Mouse (Mus musculus) liver, postnatal 0 days (tissue): ENCODE results near the gene Lef1.

Source experiments
- CTCF ChIP-seq: sonication (generic); IDR thresholded peaks from 2 replicates; pipeline ENCODE4 v1.5.1; 2016; ENCODE audit warnings: antibody characterized with exemption, low read depth
- EP300 ChIP-seq: IDR thresholded peaks from 2 replicates; pipeline ENCODE4 v1.6.1; 2016; ENCODE audit warnings: antibody characterized with exemption, low read depth, mild to moderate bottlenecking

DNA sequence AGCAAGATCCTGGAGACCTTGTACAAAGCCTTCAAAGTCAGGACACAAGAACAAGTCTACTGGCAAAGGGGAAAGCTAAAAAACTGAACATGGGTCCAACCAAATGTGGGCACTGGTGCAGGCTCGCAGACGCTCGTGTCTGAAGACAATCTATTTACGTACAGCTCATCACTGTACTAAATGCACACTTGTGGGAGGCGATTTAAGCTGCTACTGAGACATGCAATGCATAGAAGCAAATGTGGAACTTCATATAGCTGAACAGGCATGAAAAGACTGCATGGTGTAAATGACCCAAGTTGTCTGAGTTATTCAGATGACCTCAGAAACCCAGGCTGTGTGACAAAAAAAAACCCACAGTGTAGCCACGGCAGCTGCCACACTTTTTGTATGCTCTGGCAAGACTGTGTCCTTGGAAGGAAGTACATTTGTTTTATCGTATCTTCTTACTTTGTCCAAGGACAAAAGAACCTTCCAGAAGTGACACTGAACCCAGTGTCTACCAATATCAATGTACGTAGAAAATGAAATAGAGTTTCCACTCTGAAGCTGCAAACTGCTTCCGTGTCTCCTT, 149.2 kb downstream of the Lef1 start:
- TF ChIP-seq CTCF (no peak), EP300 (no peak)
